Mouse (Mus musculus): ENCODE results near the gene RPS10-NUDT3.

DNA sequence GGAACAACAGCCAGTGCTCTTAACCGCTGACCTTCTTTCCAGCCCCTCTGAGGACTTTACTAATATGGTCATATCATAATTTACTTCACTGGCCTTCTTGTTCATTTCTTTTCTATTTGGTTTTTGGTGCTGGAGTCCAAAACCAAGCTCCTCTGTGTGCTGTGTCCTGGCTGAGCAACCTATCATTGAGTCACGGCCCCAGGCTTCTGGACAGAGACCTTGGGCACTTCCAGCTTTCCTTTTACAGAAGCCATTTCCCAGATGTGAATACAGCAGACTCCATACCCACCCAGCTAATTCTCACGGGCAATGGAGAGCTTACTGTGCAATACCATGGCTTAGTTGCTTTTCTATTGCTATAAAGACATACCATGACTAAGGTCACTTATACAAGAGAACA is 34.7 kb downstream of the RPS10-NUDT3 start:
- no peak for TF ChIP-seq POLR2A (IDR thresholded peaks at IDR 0.05; ENCODE audit: borderline replicate concordance, insufficient read depth, low read length)
- TF ChIP-seq CTCF (IDR thresholded peaks at IDR 0.05; ENCODE audit: borderline replicate concordance, insufficient read depth, low read depth, low read length), result no peak
